Mouse (Mus musculus): Measurements from ENCODE around the gene Grm8.
A peak's percentile ranks its signal among the peaks of the same experiment; 100 is the strongest.

The Grm8 gene

DNA sequence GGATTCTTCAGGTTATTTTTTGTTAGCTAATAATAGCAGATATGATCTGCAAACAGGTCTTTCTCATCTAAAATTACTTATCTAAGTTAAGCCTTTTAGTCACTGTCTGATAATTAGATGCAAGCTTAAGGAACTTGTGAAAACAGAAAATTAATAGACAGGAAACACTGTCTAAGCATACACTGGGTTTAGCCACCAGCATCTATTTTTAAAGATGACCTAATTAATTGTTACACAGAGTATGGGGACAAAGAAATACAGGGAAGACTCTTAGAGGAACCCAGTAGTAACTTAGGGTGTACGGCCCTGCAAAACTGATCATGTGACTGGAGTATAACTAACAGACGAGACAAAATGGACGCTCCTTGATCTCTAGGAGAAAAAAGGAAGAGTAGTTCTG, 92.6 kb downstream of the Grm8 start:
- DNase-seq (ENCODE audit: inconsistent ontology term) = no peak

- no peak for DNase-seq (ENCODE audit: inconsistent ontology term)
These were observed 94.2 kb downstream of the Grm8 start for GRCm38 (mm10) chr6:28040815-28041214.

DNA sequence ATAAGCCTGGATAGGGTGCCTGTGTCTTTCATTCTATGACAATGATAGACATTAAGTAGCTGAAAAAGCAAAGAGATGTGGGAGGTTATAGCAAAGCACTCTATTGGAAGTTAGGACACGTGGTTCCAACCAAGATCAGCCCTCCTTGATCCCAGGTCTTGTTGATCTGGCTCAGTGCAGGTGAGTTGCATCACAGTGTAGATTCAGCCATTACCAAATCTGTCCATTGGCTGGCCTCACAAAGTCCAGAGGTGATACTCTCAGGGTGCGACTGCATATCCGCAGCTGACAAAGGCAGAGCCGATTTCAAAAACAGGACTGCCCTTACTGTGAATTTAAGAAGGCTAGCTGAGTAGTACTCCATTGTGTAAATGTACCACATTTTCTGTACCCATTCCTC, 103.0 kb downstream of the Grm8 start:
- no peak for DNase-seq (ENCODE audit: inconsistent ontology term)

DNA sequence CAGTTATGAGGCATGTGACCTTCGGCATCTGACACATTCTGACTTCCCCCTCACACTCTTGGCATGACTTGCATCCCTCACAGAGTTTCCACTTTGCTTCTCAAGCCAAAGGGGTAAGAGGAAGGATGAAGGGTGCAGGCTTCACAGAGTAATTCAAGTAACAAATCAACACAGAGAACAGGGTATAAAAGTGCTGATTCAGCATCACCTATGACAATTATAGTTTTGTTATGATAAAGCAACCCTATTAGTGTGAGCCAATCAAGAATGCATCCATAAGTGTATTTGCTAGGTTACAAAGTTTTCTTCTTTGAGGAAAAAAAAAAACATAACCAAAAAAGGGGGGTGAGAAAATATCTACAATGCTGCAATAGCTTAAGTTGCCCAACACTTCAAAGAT, 117.3 kb downstream of the Grm8 start:
- no peak for DNase-seq (ENCODE audit: inconsistent ontology term)

DNA sequence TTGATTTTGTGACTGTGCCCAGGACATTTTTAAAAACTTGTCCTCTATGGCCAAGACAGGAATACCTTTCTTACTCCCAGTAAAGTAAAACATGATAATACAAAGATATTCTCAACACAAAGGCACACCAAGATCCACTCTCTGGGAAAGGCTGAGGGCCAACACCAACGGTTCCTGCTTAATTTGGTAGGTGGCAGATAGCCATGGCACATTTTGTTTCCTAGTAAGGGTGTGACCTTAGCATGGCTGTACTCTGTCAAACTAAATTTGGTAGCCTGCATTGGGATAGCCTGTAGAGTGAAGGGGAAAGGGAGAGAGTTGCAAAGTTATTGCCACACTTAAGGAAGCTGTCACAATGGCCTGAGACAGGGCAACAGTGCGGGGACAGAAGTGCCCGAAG, 128.0 kb downstream of the Grm8 start:
- peak; percentile 28 for DNase-seq (ENCODE audit: inconsistent ontology term)

GRCm38 (mm10) chr6:27997250-27997649, 137.7 kb downstream of the Grm8 start:
- no peak for DNase-seq (ENCODE audit: inconsistent ontology term)

DNA sequence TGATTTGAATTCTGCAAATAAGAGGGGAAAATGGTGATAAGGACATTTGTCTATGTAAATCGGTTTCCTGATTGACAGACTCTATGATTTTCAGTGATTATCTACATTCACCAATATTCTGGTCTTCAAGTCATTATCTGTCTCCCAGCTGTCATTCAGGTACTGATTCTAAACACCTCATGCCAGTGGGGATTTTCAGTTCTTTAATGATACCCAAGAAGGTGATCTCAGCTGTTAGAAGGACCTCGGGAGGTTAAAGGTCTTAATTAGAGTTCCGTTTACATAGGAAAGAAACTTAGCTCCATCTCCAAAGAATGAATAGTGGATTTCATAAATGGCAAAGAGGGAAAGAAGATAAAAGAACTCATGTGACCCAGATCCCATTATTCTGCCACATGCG, 143.7 kb downstream of the Grm8 start:
- DNase-seq (ENCODE audit: inconsistent ontology term) = no peak

- no peak for DNase-seq (ENCODE audit: inconsistent ontology term)
These were observed 152.4 kb downstream of the Grm8 start for GRCm38 (mm10) chr6:27982598-27982997.

GRCm38 (mm10) chr6:27982021-27982420, 153.0 kb downstream of the Grm8 start:
- DNase-seq (ENCODE audit: inconsistent ontology term) = peak; percentile 4

DNA sequence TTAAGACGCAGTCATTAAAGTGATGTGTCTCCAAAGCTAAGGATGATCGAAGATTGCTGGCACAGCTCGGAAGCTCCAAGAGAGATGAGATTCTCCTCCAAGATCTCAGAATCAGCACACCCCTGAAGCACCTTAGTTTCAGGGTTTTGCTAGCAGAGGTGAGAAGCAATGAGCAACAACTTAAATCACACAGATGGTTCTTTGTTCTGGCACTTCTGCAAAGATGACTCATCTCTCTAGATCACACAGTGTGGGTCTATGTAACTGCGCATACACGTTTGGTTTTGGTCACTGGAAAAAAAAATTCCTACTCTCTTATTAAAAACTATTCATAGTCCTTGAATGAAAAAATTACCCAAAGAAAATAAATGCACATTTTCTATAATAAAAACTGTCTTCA, 157.6 kb downstream of the Grm8 start:
- no peak for DNase-seq (ENCODE audit: inconsistent ontology term)

GRCm38 (mm10) chr6:27968859-27969258, 166.1 kb downstream of the Grm8 start:
- no peak for DNase-seq (ENCODE audit: inconsistent ontology term)

DNA sequence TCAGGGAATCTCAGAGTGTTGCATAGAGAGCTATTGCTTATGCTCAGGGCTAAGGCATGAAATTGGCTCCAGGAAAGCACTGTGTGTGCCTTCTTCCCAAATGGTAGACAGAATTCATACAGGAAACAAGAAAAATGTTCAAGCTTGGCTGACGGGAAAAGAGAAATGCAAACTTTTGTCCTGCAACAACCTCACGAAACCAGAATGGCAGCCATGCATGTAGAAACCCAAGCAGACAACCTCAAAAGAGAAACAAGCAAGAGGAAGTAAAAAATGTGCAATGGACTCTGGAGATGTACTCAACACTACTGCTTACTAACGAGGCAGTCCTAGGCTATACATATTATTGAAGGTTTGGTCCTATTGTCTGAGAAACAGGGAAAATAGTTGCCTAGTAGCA, 167.9 kb downstream of the Grm8 start:
- no peak for DNase-seq (ENCODE audit: inconsistent ontology term)

DNA sequence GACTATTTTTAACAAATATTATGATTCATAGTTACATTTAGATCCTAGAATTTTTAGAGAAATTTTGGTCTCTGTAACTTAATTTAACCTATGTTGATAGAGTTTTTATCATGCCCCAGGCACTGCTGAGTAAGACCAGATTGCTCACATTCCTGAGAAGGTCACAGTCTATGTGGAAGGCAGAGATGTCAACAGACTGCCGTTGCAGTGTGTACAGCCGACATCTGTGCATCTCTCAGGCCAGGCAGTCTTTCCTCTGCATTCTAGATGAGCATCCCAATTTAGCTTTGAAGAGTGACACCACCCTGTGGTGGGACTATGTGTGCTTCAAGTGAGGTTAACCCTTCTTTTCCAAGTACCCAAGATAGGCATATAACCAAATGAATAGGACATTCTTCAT, 169.7 kb downstream of the Grm8 start:
- peak; percentile 20 for DNase-seq (ENCODE audit: inconsistent ontology term)

DNA sequence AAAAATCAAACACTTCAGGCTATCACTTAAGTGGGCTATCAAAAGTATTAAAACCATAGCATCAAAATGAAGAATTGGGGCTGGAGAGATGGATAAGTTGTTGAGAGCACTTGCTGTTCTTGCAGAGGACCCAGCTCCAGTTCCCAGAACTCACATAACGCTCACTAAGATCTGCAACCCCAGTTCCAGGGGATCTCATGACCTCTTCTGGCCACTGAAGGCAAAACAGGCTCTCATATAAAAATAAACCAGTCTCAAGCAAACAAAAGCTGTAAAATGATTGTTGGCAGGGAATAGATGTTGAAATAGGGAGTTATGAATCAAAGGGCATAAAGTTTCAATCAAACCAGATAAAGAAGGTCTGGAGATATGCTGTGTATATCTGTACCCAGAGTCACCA, 171.1 kb downstream of the Grm8 start:
- DNase-seq (ENCODE audit: inconsistent ontology term) = no peak

- peak; percentile 43 for DNase-seq (ENCODE audit: inconsistent ontology term)
These were observed 178.6 kb downstream of the Grm8 start for GRCm38 (mm10) chr6:27956278-27956857.

GRCm38 (mm10) chr6:27951433-27951832, 183.5 kb downstream of the Grm8 start:
- DNase-seq (ENCODE audit: inconsistent ontology term) = no peak

DNA sequence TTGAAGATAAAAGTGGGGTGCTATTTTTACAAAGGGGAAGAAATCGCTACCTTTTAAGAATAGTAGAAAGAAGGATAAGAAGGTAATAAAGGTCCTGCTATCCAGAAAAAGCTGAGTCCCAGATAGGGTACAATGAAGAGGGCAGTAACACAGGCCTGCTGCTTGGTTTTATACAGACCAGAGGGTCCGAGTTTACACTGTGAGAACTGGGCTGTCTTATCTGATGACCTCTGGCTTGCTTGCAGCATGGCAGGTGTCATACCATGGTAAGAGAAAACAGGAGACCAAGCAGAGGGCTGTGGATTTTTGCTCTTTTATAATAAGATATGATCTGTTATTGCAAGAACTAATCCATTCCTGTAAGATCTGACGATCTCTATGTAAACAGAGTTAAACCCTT, 206.9 kb downstream of the Grm8 start:
- no peak for DNase-seq (ENCODE audit: inconsistent ontology term)

GRCm38 (mm10) chr6:27913281-27913680, 221.7 kb downstream of the Grm8 start:
- peak; percentile 7 for DNase-seq (ENCODE audit: inconsistent ontology term)

DNA sequence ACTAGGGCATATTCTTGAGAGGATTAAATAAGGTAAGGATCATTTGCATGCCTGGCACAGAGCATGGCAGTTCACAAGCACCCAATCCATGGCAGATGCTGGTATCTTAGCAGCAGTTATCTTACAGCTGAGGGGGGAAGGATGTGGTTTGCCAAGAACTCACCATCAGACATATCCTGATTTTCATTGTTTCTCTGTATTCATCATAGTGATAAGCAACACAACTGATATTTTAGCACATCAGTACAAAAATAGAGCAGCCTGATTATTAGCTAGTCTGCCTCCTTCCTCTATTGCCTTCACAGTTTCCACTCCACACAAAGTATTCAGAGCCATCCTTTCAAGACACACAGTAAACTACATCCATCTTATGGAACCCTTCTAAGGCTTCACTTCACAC, 230.6 kb downstream of the Grm8 start:
- DNase-seq (ENCODE audit: inconsistent ontology term) = no peak

DNA sequence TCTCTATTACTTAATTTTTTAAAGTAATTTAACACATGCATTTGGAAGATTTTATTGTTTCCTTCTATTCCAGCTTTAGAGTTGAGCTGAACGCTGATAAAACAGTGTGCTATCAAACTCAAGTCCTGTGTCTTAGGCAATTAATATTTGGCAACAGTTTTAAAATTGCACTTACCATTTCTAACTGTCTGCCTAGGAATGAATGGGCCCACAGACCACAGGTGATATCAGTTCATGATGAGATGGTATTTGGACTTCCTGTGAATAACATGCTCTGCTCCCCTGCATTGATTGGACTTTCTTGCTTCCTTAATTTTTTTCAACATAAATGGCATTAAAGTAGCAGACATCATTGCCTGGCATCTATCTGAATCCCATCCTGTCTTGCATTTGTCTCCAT, 232.8 kb downstream of the Grm8 start:
- no peak for DNase-seq (ENCODE audit: inconsistent ontology term)

DNA sequence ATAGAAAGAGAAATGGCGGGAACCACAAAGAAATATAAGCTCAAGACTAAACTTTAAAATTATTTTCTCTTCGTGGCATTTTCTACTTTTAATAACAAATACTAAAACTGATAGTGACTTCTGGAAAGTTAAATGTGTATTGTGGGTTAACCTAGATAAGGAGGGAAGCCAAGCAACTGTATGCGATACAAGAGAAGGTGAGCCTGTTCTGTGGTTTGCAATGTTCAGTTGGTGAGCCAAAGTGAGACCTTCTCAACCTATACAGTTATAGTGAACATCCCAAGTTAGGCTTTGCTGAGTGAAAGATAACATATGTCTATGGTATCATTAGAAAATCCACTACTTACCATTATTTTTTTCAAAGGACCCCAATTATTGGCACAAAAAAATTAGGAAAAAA, 233.6 kb downstream of the Grm8 start:
- no peak for DNase-seq (ENCODE audit: inconsistent ontology term)

- no peak for DNase-seq (ENCODE audit: inconsistent ontology term)
These were observed 239.8 kb downstream of the Grm8 start for GRCm38 (mm10) chr6:27895153-27895552.

DNA sequence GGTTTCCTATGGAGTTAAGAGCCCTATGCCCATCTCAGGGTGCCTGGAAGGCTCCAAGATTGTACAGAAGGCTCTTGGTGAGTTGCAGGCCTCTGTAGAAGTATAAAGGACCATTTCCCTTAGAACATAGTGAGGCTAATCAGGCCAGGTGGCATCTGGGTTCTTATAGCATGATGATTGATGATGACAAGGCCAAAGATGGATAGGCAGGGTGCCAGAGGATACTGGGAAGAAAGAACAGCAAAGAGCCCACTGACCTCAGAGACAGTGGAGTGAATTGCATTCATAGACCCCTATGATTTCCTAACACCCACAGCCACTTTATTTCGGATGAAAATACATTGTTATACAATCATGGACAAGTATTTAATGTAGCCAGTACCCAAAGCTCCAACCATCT, 242.1 kb downstream of the Grm8 start:
- no peak for DNase-seq (ENCODE audit: inconsistent ontology term)

DNA sequence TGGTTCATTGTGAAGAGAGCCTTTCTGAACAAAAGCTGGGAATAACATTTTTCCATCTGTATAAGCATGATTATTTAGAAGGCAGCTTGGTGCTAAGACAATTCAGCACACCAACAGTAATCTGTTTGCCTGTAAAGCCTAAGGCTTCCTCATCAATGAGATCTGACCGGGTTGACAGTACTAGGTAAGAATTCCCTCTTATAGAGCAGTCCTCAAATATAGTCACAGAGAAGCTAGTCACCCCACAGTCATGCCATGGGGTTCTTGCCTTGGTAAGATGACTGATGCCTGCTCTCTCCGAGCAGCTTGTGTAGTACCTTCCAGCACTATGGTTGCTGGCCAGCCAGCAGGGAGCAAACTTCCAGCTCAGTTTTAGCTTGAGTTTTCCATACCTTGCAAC, 246.6 kb downstream of the Grm8 start:
- DNase-seq (ENCODE audit: inconsistent ontology term) = no peak

- no peak for DNase-seq (ENCODE audit: inconsistent ontology term)
These were observed 247.1 kb downstream of the Grm8 start for GRCm38 (mm10) chr6:27887922-27888321.
